Mouse (Mus musculus): ENCODE results near the gene Cacnb1.

DNA sequence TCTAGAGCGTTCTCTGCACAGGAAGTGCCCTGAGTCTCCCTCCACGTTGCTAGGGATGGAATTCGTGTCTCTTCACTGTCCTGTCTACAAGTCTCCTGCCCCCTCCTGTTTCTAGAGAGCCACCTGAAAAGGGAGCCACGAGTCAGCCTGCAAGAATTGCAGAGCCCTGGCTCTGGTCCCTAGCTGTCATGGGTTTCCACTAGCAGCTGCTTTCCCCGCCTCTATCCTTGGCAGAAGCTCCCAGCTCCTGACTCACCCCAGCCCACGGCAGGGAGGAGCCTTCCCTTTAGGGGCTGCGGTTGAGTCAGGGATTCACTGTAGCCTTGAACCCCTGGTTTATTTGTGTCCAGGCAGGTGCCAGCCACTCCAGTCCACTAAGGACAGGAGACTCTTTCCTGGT is 51.6 kb downstream of the Cacnb1 start:
- TF ChIP-seq EP300 (IDR thresholded peaks at IDR 0.05; ENCODE audit: low read length) (no peak), CTCF (conservative IDR thresholded peaks at IDR 0.05 in 1 of 2, IDR thresholded peaks at IDR 0.05 in 1 of 2; ENCODE audit: low read depth in 2 of 2, low read length in 2 of 2) (no peak), USF1 (IDR thresholded peaks at IDR 0.05; ENCODE audit: low read depth, low read length) (no peak), MEF2A (IDR thresholded peaks at IDR 0.05; ENCODE audit: borderline replicate concordance, low read depth, low read length) (no peak), TBP (conservative IDR thresholded peaks at IDR 0.05; ENCODE audit: low read depth, low read length) (no peak), ZNF384 (IDR thresholded peaks at IDR 0.05; ENCODE audit: low read depth, low read length) (no peak), JUN (IDR thresholded peaks at IDR 0.05; ENCODE audit: insufficient read depth, low read depth, low read length) (no peak), POLR2A (IDR thresholded peaks at IDR 0.05; ENCODE audit: low read depth, low read length) (no peak), UBTF (IDR thresholded peaks at IDR 0.05; ENCODE audit: low read depth, low read length) (no peak), SMC3 (IDR thresholded peaks at IDR 0.05; ENCODE audit: low read depth, low read length) (no peak), ZKSCAN1 (IDR thresholded peaks at IDR 0.05; ENCODE audit: borderline replicate concordance, low read depth, low read length) (no peak)
